Mouse (Mus musculus) midbrain, embryonic 16.5 days (tissue): ENCODE data around the gene Hist1h4k. TPM values are rescaled to one million over a fixed set of nuclear protein-coding genes. Genes with fewer than 3 reads are reported as not detected.
A peak's percentile ranks its signal among the peaks of the same experiment; 100 is the strongest.
"Not testable (repeated sequence)": the region's sequence is repeated elsewhere in the genome, so short reads cannot be mapped to it uniquely, and the experiment has no call there.

ENCODE experiments used
- ATAC-seq: fragments of 200-750 bp; cut with Nextera tagmentation; 2 replicates; pipeline ENCODE4 v1.8.0; 2017; ENCODE audit warnings: moderate TSS enrichment
- H3K27ac ChIP-seq: fragments of 300-500 bp; sonication (generic); 2 replicates; pipeline ENCODE4 v1.5.1; 2014; ENCODE audit warnings: mild to moderate bottlenecking, low read length, mixed read lengths
- H3K27me3 ChIP-seq: fragments of 300-500 bp; sonication (generic); 2 replicates; pipeline ENCODE4 v1.6.1; 2014; ENCODE audit warnings: low read depth, low read length, mixed read lengths; ENCODE audit not compliant: control insufficient read depth, insufficient read depth
- H3K36me3 ChIP-seq: fragments of 300-500 bp; sonication (generic); 2 replicates; pipeline ENCODE4 v1.6.1; 2014; ENCODE audit warnings: mild to moderate bottlenecking, low read length, moderate library complexity, mixed read lengths; ENCODE audit not compliant: control insufficient read depth, insufficient read depth
- H3K4me1 ChIP-seq: fragments of 300-500 bp; sonication (generic); 2 replicates; pipeline ENCODE4 v1.6.1; 2014; ENCODE audit warnings: mild to moderate bottlenecking, low read length, mixed read lengths; ENCODE audit not compliant: control insufficient read depth, insufficient read depth
- H3K4me2 ChIP-seq: fragments of 300-500 bp; sonication (generic); 2 replicates; pipeline ENCODE4 v1.6.1; 2014; ENCODE audit warnings: mild to moderate bottlenecking, low read length, mixed read lengths
- H3K4me3 ChIP-seq: fragments of 300-500 bp; sonication (generic); 2 replicates; pipeline ENCODE4 v1.5.1; 2014; ENCODE audit warnings: low read depth, mild to moderate bottlenecking, low read length, moderate library complexity, mixed read lengths
- H3K9ac ChIP-seq: fragments of 300-500 bp; sonication (generic); 2 replicates; pipeline ENCODE4 v1.6.1; 2014; ENCODE audit warnings: low read depth, low read length, mixed read lengths
- H3K9me3 ChIP-seq: fragments of 300-500 bp; sonication (generic); replicated peaks from 2 replicates; pipeline ENCODE4 v1.6.1; 2014; ENCODE audit warnings: mild to moderate bottlenecking, low read length, mixed read lengths; ENCODE audit not compliant: control insufficient read depth, poor library complexity, severe bottlenecking
- WGBS: fragments of 180-500 bp; shearing (Covaris S2); extraction: QIAGEN DNeasy Blood & Tissue Kit; methylation state at CpG from one replicate; pipeline ENCODE4 v1.1.7; 2014; 5-methylcytosine and 5-hydroxymethylcytosine counted together
- polyA plus RNA-seq: library from polyadenylated mRNA; unstranded; fragments of >200 nt; fragmentation: Nextera tagmentation; extraction: Ambion mirVana; gene quantifications from 2 replicates; pipeline ENCODE4 v1.2.1, GENCODE M21; 2015

Gene Hist1h4k
- polyA plus RNA-seq = 2.7 TPM in 1 of 2 replicates, not detected in the other

DNA sequence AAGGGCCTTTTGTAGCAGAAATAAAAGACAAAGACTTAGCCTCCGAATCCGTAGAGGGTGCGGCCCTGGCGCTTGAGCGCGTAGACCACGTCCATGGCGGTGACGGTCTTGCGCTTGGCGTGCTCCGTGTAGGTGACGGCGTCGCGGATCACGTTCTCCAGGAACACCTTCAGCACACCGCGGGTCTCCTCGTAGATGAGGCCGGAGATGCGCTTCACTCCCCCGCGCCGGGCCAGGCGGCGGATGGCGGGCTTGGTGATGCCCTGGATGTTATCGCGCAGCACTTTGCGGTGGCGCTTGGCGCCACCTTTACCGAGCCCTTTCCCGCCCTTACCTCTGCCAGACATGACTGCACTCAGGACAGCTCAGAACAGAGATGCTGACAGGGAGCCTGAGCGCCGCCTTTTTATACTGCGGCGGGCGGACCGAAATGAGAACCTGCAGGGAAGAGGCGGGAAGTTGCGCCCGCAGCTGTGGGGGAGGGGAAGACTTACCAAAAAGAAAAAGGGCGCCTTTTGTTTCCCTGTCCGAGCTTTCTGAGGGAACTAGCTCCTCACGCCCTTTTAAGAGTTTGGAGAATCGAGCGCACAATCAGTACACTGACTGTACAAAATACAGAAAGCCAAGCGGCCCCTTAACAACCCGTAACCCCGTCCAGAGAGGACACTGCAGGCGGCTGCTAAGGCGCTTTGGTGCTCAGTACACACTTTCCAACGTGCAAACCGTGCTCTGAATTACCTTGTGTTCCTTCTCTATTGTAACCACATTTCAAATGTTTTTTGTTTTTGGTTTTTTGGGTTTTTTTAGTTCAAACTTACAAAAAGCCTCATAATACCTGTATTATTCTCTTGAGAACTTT is at the start of gene Hist1h4k:
Gene Hist1h4k (minus strand): TSS at position 347 of the 859 bp plus-strand sequence.
- Histone ChIP-seq H3K4me2 (peak within 1 kb of the TSS; percentile 81), H3K4me3 (peak within 1 kb of the TSS; percentile 43), H3K9ac (peak within 1 kb of the TSS; percentile 63), H3K4me1 (peaks cover 28% of the 10 kb centered on the region), H3K27ac (peak within 1 kb of the TSS; percentile 86)
- H3K9me3 ChIP-seq, H3K27me3 ChIP-seq, H3K36me3 ChIP-seq: not testable (repeated sequence)
- under 1% methylated on average over 39 of the region's 56 CpGs for WGBS
- peak; percentile 86 for ATAC-seq

- not testable (repeated sequence) for H3K27ac ChIP-seq, H3K4me3 ChIP-seq, H3K4me2 ChIP-seq, H3K9ac ChIP-seq, ATAC-seq, H3K4me1 ChIP-seq, H3K36me3 ChIP-seq, H3K9me3 ChIP-seq, H3K27me3 ChIP-seq
These were observed 46.9 kb upstream of the Hist1h4k start for GRCm38 (mm10) chr13:21797163-21797562.

GRCm38 (mm10) chr13:21795584-21795983 is 45.3 kb upstream of the Hist1h4k start:
- Histone ChIP-seq H3K4me2 (no peak overlapping the region), H3K36me3 (no peaks in the 10 kb centered on the region), H3K9me3 (no peaks in the 10 kb centered on the region), H3K9ac (no peak overlapping the region), H3K27me3 (no peaks in the 10 kb centered on the region), H3K4me3 (no peak overlapping the region), H3K4me1 (peaks cover 4% of the 10 kb centered on the region), H3K27ac (no peak overlapping the region)
- ATAC-seq = no peak
- WGBS = 94% methylated on average over 7 of the region's 7 CpGs

DNA sequence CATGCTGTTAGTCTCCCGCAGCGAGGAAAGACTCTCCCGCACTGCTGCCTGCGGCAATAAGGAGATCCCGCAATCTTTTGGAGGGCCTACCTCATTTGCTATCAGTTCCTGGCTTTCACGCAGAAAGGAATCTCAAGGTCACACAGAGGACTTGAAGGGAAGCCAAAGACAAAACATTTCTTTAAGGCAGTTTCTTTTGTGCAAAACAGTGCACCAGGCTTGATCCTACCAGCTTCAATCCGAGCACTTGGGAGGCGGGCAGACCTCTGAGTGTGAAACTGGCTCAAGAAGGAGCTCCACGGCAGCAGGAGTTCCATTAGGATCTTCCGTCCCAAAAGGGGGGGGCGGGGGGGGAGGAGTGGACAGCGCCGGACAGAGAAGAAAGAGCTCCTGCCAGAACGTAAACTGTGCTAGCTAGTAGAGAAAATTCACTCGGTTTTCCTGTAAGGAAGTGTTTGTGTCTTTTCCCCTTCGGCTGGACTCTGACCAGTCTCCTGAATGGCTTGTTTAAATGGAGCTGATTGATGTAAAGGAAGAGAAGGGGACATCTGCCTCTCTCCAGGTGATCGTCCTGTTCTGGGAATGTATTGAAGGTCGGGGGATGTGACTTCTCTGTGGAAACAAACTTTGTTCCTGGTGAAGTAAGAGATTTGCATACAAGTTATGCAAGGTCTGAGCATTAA is 40.4 kb upstream of the Hist1h4k start:
- H3K27ac ChIP-seq = no peak overlapping the region
- WGBS = 6% methylated on average over 18 of the region's 18 CpGs
- H3K4me2 ChIP-seq = peak overlapping the region; percentile 42
- H3K36me3 ChIP-seq = no peaks in the 10 kb centered on the region
- no peak overlapping the region for H3K4me3 ChIP-seq
- peaks cover 15% of the 10 kb centered on the region for H3K4me1 ChIP-seq
- no peak for ATAC-seq
- no peaks in the 10 kb centered on the region for H3K27me3 ChIP-seq
- H3K9me3 ChIP-seq = no peaks in the 10 kb centered on the region
- peak overlapping the region; percentile 30; the same call in 1 of the 2 replicates for H3K9ac ChIP-seq

DNA sequence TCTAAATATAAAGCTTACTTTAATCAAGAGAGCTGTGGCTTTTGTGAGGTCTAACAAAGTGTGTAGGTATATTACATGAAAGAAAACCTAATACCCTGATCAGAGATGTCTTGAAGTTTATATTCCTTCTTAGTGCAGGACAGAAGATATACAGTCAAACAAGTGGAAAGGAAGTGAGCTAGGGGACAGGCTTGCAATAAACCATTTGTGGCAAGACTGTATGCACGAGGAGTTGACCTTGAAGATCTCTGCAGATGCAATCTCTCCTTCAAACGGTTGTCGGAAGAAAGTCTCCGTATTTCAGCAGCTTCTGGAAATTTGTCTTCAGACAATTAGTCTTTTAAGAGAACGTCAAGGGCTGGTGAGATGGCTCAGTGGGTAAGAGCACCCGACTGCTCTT is 39.6 kb upstream of the Hist1h4k start:
- ATAC-seq = no peak
- Histone ChIP-seq H3K4me3 (no peak overlapping the region), H3K9ac (no peak overlapping the region), H3K36me3 (no peaks in the 10 kb centered on the region), H3K9me3 (no peaks in the 10 kb centered on the region), H3K4me1 (peaks cover 15% of the 10 kb centered on the region), H3K4me2 (no peak overlapping the region), H3K27me3 (no peaks in the 10 kb centered on the region), H3K27ac (no peak overlapping the region)
- 61% methylated on average over 6 of the region's 6 CpGs for WGBS

GRCm38 (mm10) chr13:21787760-21788593 is 37.7 kb upstream of the Hist1h4k start:
- Histone ChIP-seq H3K9me3 (no peaks in the 10 kb centered on the region), H3K36me3 (no peaks in the 10 kb centered on the region), H3K27ac (no peak overlapping the region), H3K9ac (no peak overlapping the region), H3K27me3 (no peaks in the 10 kb centered on the region), H3K4me1 (peaks cover 18% of the 10 kb centered on the region), H3K4me2 (peak overlapping the region; percentile 52), H3K4me3 (no peak overlapping the region)
- peak; percentile 18 for ATAC-seq
- 12% methylated on average over 14 of the region's 21 CpGs for WGBS

DNA sequence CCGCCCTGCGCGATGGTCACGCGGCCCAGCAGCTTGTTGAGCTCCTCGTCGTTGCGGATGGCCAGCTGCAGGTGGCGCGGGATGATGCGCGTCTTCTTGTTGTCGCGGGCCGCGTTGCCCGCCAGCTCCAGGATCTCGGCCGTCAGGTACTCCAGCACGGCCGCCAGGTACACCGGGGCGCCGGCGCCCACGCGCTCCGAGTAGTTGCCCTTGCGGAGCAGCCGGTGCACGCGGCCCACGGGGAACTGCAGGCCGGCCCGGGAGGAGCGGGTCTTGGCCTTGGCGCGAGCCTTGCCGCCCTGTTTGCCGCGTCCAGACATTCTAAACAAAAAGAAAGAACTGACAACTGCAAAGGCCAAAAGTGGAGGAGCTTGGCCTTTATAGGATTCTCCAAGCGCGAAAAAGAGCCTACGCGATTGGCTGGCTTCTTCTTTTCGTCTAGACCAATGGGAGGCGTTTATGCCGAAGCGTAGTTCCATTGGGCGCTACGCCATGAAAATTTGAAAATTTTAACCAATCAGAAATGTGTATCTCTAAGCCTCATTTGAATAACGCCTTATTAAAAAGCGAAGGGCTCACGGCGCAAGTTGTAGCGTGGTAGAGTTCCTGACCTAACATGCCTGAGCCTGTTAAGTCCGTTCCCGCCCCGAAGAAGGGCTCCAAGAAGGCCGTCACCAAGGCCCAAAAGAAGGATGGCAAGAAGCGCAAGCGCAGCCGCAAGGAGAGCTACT is 36.8 kb upstream of the Hist1h4k start, which contains the start of the genes Hist1h2an and Hist1h2bp:
Gene Hist1h2an (minus strand): TSS at position 320 of the 731 bp plus-strand sequence.
Gene Hist1h2bp (plus strand): TSS at position 563 of the 731 bp plus-strand sequence.
- WGBS = under 1% methylated on average over 35 of the region's 63 CpGs
- Histone ChIP-seq H3K4me1 (peaks cover 25% of the 10 kb centered on the region), H3K27ac (peak within 1 kb of the TSS; percentile 70), H3K4me2 (peak within 1 kb of the TSS; percentile 64), H3K4me3 (peak within 1 kb of the TSS; percentile 37), H3K9ac (peak within 1 kb of the TSS; percentile 60; the same call in 1 of the 2 replicates)
- H3K9me3 ChIP-seq, H3K36me3 ChIP-seq, H3K27me3 ChIP-seq: not testable (repeated sequence)
- peak; percentile 96 for ATAC-seq

- H3K9ac ChIP-seq = peak overlapping the region; percentile 60; the same call in 1 of the 2 replicates
- H3K4me3 ChIP-seq = peak overlapping the region; percentile 37
- H3K27ac ChIP-seq = peak overlapping the region; percentile 70
- peaks cover 25% of the 10 kb centered on the region for H3K4me1 ChIP-seq
- no peaks in the 10 kb centered on the region for H3K27me3 ChIP-seq
- H3K4me2 ChIP-seq = peak overlapping the region; percentile 64
- H3K36me3 ChIP-seq = no peaks in the 10 kb centered on the region
- H3K9me3 ChIP-seq = no peaks in the 10 kb centered on the region
- 2% methylated on average over 8 of the region's 8 CpGs for WGBS
- no peak for ATAC-seq
These were observed 36.0 kb upstream of the Hist1h4k start for GRCm38 (mm10) chr13:21786189-21786898.
